Mouse (Mus musculus): Measurements from ENCODE around the gene Trim65.

Trim65 gene

DNA sequence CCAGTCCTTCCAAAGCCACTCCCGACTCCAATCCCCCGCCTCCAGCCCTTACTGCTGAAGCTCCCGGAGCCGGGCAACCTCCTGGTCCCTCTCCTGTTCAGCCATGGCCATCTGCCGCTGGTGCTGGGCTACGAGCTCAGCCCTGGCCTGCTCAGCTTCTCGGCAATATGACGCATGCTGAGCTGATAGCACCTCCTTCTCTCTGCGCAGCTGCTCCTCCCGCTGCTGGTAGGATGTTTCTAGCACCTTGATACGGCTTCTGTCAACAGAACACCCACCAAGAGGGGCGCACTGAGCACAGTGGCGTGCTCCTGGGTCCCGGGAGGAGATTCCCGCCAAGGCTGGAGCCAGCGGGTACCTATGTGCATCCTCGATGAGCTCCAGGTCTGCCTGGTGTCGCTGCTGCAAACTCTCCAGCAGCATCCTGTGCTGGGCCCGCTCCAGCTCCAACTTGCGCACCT, 17.9 kb upstream of the Trim65 start:
- no peak for TF ChIP-seq GATA4 (IDR thresholded peaks at IDR 0.05; ENCODE audit: insufficient replicate concordance, low read length)

DNA sequence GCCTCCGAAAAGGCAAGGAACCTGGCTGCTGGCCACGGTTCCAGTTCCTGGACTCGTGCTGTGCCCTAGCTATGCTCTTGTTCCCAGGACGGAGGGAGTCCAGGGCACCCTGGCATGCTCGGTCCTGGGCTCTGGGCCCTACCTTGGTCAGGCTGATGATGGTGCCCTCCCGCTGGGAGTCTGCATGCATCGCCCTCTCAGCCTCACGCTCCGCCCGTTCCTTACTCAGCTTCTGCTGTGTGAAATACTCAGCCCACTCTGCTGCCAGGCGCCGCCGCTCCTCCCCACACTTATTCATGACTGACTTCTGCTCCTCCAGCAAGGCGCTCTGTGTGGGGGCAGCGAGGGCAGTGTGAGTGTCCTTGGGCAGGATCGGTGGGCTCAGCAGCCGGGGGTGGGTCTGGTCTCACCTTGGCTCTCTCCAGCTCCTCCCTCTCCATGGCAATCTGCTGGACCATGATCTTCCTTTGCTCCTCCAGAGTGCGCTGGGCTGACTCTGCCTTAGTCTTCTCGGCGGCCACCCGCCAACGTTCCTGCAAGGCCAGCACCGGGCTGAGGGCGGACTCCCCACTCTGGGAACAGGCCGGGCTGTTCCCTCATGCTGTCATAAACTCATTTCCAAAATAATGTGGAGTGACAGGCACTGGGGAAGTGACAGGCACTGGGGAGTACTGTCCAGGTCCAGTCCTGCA, 15.5 kb upstream of the Trim65 start:
- no peak for TF ChIP-seq GATA4 (IDR thresholded peaks at IDR 0.05; ENCODE audit: insufficient replicate concordance, low read length)

DNA sequence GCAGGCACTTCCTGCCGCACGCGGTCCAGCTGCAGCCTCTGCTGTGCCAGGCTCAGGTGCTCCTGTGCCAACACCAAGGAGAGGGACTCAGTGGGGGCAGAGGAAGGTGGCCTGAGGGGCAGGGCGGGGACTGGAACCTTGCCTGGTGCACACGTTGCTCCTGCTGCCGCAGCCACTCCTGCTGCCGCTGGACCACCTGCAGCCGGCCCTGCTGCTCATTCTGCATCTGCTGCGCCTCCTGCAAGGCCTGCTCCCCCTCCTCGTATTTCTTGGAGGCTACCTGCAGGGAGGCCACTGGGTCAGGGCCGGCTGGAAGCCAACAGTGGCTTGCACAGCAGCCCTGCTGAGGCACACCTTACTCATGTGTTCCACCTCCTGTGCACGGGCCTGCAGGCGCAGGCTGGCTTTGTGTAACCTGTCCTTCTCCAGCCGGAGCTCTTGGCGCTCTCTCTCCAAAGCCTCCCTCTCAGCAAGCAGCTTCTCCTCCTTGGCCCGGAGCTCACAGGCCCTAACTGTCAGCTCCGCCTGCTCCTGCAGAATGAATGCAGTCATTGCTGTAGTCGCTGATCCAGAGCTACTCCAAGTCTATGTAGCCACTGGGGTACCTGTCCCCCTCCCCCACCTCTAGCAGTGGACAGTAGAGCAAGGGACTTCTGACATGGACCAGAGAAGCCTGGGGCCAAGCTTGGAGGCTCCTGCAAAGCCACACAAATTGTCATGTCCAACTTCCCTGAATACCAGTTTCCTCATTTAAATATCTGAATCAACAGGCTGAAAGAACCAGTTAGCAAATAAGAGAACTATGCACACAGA, 14.8 kb upstream of the Trim65 start:
- TF ChIP-seq GATA4 (IDR thresholded peaks at IDR 0.05; ENCODE audit: insufficient replicate concordance, low read length): no peak

DNA sequence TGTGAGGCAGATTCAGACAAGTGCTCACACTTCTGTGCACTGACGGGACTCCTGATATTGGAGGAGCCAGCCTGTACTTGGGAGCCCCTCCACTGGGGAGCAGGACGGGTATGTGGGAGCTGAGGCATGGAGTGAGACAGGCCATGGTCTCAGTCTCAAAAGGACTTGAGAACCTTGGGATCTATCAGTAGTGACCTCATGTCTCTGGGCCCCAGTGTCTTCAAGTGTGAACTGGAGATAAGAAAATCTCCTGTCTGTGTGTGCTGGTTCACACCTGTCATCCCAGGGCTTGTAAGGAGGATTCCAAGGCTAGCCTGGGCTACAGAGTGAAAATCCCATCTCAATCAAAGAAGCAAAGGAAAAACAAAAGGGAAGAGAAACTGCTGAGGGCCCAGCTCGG, 12.5 kb upstream of the Trim65 start:
- no peak for TF ChIP-seq GATA4 (IDR thresholded peaks at IDR 0.05; ENCODE audit: insufficient replicate concordance, low read length)

DNA sequence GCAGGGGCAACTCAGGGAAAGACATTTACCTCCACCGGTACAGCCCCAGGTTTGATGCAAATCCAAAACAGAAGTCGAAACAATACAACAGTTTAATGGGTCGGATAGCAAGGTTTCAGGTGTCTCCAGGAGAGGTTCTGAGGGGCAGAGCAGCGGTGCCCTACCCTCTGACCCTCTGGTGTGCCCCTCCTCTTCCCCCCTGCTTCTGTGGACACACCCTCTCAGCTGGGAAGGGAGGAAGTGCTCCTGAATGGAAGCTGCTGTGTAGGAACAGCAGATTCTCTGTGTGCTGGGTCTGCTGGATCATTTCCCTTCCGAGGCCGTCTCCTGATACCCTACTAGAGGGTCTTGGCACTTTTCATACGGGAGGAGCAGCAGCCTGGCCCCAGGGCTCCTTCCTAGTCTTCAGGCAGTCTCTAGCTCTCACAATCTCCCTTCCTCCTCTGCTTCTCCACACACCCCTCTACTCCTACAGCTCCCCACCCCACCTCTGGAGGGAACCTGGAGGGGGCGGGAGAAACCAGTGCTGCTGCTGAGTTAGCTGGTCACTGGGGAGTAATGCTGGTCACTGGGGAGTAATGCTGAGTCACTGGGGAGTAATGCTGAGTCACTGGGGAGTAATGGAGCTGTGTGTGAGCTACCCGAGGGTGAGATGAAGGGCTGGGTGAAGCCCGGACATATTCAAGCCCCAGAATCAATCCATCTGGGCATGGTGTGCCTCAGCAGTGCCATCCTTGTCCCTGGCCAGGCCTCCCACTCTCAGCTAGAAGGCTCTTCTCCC, 11.5 kb upstream of the Trim65 start:
- TF ChIP-seq GATA4 (IDR thresholded peaks at IDR 0.05; ENCODE audit: insufficient replicate concordance, low read length): no peak

DNA sequence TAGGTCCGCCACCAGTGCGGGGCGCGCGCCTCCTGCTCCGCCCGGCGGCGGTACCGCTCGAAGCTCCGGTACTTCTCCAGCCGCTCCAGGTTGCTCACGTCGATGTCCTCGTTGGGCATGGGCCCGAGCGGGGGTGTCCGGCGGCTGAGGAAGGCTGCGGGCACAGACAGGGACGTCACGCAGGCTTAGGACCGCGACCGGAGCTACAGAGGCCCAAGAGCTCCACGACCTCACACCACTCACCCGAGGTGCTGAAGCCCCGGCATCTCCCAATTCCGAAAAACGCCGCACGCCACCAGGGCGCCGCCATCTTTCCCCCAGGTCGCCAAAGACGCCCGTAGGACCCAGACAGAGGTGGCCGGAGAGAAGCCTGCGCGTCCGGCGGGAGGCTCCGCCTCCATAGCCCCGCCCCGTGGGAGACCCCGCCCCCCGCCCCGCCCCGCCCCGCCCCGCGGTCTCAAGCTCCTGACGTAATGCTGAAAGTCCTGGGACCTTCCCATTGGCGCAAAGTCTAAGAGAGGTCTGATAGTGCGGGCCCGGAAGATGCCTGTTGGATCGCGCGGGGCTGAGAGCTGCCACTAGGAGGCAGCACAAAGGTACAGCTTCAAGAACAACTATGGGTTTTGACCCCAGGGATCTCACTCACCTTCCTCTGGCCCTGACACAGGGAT, 7.7 kb upstream of the Trim65 start, which contains the start of gene Mrpl38:
Gene Mrpl38, minus strand, starts transcription at position 401 of the 671 bp plus-strand sequence.
- no peak; the same call in 1 of the 2 replicates for TF ChIP-seq GATA4 (IDR thresholded peaks at IDR 0.05; ENCODE audit: insufficient replicate concordance, low read length)

DNA sequence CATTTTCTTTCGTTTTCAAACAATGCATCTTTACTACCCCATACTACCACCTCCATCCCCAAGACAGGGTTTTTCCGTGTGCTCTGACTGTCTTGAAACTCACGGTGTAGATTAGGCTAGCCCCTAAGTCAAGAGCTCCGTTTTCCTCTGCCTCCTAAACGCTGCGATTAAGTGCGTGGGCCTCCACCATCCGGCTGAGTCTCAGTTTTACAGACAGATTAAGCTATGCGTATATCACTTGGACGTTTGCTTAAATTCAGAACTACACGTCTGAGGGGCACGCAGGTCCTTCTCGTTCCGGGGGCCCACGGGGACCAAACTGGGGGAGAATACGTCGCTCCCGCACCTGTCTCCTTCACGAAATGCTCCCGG, 7.2 kb upstream of the Trim65 start:
- TF ChIP-seq GATA4 (IDR thresholded peaks at IDR 0.05; ENCODE audit: insufficient replicate concordance, low read length): no peak

DNA sequence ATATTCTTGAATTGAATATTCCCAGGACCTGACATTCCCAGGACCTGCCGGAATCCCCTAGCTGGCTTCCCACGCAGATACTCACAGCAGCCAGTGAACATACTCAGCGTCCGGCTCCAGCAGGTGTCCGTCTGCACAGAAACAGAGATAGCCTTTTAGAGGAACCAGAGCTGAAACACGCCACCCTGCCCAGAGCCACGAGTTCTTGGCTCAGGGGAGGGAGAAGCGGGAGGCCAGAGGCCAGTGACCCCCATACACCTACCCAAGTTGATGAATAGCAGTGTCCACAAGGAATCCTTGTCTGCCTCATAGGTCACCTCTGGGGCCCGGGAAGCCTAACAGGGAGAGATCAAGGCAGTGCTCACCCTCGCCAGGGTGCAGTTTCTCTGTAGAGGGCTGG, 3.2 kb upstream of the Trim65 start:
- TF ChIP-seq GATA4 (IDR thresholded peaks at IDR 0.05; ENCODE audit: insufficient replicate concordance, low read length): no peak

DNA sequence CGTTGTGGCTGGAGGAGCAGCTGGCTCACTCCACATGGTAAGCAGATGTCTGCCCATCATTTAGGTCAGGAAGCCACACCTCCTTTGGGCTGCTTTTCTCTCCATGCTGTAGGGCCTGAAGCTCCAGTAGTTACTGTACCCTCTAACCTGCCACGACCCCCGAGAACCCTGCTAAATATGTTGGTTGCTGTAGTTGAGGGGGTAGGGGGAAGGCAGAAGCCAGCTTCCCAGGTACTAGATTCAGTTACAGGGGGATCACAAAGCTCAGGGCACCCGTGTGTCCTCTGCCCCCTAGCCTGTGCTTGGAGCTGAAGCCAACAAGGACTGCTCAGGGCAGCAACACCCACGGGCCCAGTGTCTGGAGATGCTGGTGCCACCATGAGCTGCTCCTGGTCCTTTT, 2.6 kb upstream of the Trim65 start:
- TF ChIP-seq GATA4 (IDR thresholded peaks at IDR 0.05; ENCODE audit: insufficient replicate concordance, low read length): no peak

DNA sequence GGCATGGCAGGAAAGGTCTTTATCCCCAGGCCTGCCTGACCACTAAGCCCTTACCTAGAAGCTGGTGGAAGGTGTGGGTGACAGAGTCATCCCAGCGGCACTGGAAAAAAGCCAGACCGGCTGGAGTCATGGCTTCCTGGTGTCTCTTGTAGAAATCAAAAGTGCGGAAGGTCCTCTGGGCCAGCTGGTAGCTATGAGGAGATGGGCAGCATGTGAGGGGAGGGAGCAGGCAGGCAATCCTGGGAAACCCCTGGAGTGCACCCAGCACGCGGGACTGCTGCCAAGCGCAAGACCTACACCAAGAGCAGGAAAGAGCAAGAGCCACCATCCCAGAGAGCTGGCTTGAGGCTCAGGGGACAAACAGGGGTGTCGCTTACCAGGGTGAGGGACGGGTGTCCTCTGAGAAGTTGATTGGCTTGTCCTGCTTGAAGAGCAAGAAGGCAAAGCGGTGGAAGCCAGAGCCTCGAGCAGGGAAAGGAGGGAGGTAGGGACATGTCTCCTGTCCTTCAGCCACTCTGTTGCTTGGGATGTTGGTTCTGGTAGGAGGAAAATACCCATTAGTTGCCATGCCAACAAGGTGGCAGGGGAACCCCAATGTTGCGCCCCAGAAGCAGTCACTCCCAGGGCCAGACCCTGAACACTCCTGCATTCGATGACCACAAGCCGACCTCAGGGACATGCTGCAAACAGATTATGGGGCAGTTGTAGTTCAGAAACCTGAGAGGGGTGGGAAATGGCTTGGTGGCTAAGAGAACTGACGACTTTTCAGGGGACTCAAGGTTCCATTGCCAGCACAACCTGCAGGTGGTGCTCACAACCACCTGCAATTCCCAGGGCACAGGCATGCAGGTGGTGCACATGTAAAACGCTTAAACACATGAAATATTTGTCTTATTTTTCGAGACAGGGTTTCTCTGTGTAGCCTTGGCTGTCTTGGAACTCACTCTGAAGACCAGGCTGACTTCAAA, 1.7 kb upstream of the Trim65 start:
- no peak for TF ChIP-seq GATA4 (IDR thresholded peaks at IDR 0.05; ENCODE audit: insufficient replicate concordance, low read length)

DNA sequence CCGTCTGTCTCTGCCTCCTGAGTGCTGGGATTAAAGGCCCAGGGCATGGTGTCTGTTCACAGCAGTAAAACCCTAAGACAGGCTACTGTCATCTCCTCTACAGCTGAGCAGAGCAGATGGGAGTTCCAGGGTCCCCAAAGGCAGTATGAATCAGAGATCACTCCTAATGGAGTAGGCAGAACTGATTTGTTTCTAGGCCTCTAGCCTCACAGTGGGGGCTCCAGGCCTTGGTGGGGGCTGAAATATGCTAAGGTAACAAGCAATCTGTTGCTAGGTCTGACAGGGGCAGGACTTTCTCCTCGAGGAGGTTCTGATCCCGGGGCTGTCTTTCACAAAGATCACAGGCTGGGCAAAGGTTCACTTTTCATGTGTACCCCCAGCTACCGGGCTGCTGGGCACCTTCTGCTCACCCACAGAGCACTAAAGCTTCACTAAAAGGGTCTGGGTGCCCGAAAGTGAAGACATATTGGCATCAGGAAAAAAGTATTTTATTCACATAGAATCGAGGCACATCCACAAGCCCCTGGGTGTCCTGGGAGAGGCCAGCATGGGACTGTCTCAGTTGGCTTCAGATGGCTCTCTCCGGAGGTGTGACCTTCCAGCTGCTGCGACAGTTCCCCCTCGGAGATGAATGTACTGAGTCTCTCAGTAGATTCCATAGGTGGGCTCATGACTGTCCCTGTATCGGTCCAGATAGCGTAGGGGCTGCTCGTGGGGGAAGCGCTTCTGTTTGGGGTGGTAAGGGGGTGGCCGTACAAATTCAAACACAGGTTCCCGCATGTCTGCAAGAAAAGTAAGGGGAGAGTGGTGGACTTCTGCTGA, 632 bp upstream of the Trim65 start:
- TF ChIP-seq GATA4 (IDR thresholded peaks at IDR 0.05; ENCODE audit: insufficient replicate concordance, low read length): no peak

DNA sequence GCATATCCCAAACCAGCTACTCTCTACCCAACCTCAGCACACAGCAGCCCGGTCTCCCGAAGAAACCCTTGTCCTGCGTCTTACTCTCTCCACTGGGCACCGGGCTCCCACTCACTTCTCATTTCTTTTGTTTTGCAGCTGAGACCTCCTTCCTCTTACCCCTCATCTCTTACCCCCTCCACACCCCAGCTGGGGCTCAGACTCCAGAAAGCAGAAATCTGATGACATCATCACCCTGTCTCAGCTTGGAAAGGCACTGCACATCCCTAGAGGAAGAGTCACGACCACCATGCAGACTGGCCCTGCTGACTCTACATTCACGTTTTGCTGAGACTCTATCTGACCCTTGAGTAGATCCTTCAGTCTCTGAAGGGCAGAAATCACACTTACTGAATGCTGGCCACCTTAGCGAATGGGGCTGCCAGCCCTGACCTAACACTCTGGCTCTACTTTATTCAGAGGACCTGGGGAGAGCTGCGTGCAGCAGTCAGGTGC, 888 bp downstream of the Trim65 start:
- no peak for TF ChIP-seq GATA4 (IDR thresholded peaks at IDR 0.05; ENCODE audit: insufficient replicate concordance, low read length)
